Mouse (Mus musculus) ovary, postnatal 14 days (tissue): Measurements from ENCODE around the gene Mpzl1.
"Not testable (repeated sequence)": the region's sequence is repeated elsewhere in the genome, so short reads cannot be mapped to it uniquely, and the experiment has no call there.

Source experiments
- DNase-seq: peaks from one replicate; pipeline ENCODE4 v3.0.0; 2022; ENCODE audit warnings: low spot score

Mpzl1 gene

DNA sequence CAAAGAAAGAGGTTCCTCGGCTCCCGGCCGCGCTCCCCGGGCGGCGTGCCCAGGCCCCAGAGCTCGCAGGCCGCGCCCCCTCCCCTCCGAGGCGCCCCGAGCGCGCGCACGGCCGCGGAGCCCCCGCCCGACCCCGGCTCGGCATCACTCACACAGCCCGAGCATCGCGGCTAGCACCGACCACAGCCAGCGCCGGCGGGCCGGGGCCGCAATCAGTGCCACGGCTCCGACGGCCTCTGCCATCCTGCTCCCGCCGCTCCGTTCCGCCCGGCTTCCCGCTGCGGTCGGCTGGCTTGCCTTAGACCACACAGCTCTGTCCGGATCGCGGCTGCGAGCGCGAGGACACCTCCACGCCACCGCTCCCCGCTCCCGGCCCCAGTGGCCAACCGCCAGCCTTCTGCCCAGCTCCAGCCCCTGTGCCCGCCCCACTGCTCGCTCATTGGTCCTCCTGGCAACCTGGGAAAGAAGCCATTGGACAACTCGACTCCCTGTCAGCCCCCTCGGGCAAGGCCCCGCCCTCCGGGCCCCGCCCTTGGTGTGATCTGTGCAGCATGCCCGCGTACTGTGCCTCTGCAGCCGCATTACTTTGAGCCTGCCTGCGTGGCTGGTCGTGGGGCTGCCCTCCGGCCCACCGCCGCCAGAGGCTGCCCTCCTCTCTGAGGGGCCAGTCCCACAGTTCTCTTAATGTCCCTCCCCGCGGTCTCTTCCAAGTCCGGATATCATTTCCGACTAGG, at the start of gene Mpzl1:
TSS of gene Mpzl1 (minus strand) at position 388 of the 734 bp plus-strand sequence.
- peak; percentile 97 for DNase-seq

GRCm38 (mm10) chr1:165682056-165682853, 47.9 kb upstream of the Mpzl1 start:
- DNase-seq = no peak

DNA sequence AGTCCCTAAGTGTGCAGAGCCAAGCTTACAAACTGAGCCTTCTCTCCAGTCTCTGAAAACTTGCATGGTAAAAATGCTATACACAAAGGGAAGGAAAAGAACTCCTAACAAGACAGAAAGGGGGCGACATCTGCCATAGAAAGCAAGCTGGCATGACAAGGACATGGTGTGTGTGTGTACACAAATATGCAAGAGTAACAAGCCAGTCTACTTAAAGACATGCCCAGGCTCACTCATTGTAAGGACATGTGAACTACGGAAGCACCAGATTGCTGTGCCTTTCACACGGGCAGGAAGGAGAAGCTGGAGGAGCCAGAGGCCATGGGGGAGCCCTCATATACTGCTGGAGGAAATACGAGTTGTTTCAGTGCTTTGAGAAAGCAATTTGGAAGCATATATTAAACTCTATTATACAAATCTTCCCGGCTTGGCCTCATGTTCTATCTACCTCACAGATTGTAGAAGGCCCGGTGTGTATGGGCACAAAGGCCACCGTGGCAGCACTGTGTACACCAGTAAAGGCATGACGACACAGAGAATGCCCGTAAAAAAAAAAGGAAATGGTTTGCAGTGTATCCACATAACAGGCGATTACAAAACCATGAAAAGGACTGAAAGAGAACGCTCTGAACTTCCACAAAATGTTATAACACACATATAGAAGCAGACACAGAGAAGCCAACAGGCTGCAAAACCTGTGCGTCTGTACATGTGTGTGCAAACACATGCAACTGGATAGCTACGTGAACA, 46.9 kb upstream of the Mpzl1 start:
- no peak for DNase-seq

DNA sequence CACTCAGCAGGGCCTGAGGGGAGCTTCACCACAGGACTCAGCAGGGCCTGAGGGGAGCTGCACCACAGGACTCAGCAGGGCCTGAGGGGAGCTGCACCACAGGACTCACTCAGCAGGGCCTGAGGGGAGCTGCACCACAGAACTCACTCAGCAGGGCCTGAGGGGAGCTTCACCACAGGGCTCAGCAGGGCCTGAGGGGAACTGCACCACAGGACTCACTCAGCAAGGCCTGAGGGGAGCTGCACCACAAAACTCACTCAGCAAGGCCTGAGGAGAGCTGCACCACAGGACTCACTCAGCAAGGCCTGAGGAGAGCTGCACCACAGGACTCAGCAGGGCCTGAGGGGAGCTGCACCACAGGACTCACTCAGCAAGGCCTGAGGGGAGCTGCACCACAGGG, 45.7 kb upstream of the Mpzl1 start:
- not testable (repeated sequence) for DNase-seq

DNA sequence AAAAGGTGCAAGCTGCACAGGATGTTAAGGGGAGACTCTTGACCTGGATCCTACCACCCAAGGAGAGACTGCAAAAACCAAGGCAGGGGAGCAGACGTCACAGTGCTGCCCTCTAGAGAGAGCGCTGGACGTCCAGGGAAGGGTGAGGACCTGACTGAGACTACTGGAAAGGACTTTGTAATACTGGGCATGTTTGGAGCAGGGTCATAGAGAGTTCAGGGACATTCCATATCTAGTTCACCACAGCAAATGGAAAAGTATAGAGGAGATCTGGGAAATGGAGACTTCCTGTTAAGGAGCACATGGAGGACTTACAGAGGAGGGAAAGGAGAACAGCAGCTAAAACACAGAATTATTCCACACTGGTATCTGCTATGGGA, 45.3 kb upstream of the Mpzl1 start:
- no peak for DNase-seq

GRCm38 (mm10) chr1:165678861-165679617, 44.7 kb upstream of the Mpzl1 start:
- no peak for DNase-seq

DNA sequence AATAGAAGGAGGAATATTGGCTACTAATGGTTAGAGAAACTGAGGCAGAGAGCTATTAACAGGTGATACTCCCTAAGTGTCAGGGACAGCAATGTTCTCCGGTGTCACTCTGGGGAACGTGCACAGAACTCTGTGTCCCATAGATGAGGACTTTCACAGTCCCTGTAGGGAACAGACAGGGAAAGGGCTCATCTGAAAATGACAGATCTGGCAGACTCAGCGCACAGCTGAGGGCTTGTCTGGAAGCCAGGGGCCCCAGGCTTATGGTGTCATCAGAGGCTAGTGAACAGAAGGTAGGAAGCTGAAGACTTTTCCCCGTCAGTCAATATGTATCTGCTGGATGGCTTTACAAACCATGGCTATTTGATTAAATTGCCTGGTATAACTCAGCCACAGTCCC, 43.2 kb upstream of the Mpzl1 start:
- no peak for DNase-seq

- DNase-seq = no peak
Observed at GRCm38 (mm10) chr1:165676993-165677392, 42.7 kb upstream of the Mpzl1 start.

GRCm38 (mm10) chr1:165675167-165675566, 40.8 kb upstream of the Mpzl1 start:
- no peak for DNase-seq

- DNase-seq = no peak
Observed at GRCm38 (mm10) chr1:165672355-165672754, 38.0 kb upstream of the Mpzl1 start.

- no peak for DNase-seq
Observed at GRCm38 (mm10) chr1:165670056-165670455, 35.7 kb upstream of the Mpzl1 start.

- DNase-seq = no peak
Observed at GRCm38 (mm10) chr1:165668904-165669303, 34.6 kb upstream of the Mpzl1 start.

GRCm38 (mm10) chr1:165667380-165667779, 33.0 kb upstream of the Mpzl1 start:
- DNase-seq = no peak

DNA sequence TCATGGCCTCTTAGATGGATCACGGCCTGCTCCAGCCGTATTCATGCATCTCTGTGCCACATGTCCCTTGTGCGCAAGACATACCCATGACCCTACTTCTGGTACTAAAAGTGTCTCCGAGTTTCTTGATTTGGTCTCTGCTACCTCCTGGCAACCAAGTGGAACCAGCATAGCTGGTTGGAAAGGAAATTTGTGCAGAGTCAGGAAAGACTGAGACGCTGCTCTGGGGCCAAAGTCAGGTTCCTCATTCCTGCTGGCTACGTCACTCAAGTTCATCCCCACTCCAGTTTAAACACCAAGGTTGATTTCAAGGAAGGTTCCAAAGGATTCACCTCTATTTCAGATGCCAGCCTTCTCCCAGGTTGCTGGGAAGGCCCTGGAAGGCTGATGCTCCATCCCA, 32.6 kb upstream of the Mpzl1 start:
- no peak for DNase-seq

- no peak for DNase-seq
Observed at GRCm38 (mm10) chr1:165665758-165666157, 31.4 kb upstream of the Mpzl1 start.

DNA sequence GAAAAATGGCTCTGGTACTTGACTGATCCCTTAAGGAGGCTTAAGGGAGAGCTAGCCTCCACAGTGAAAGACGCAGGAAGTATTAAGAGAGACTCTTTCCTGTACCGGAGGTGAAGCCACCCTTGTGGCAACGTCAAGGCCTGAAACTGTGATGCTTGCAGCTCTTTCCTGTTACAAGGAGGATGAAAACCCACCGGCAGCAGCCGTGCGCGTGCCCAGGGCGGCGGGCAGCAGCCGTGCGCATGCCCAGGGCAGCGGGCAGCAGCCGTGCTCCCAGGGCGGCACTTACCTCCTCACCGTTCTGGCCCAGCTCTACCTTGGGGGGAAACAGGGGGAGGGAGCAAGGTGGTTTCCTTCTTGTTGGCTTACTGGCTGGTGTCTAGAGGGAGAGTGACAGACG, 28.9 kb upstream of the Mpzl1 start:
- no peak for DNase-seq

- DNase-seq = no peak
Observed at GRCm38 (mm10) chr1:165662426-165663192, 28.3 kb upstream of the Mpzl1 start.

- no peak for DNase-seq
Observed at GRCm38 (mm10) chr1:165661725-165662124, 27.4 kb upstream of the Mpzl1 start.

GRCm38 (mm10) chr1:165661191-165661590, 26.9 kb upstream of the Mpzl1 start:
- DNase-seq = no peak

DNA sequence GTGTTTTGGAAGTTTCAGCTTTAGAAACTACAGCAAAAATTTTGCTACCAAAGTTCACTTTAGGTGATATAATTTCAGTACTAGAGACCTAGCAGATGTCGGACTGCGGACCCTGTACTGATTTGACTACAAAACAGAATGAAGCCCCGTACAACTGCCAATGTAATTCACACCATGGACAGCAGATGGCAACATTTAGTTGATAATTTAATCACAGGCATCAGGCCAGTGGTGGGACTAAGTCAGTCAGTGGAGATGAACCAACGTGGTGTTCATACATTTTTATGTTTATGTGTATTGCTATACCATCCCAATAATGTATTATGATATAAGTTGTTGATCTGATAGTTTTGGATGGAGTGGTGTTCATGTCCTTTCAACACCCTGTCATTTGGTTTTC, 26.4 kb upstream of the Mpzl1 start:
- DNase-seq = peak; percentile 58

DNA sequence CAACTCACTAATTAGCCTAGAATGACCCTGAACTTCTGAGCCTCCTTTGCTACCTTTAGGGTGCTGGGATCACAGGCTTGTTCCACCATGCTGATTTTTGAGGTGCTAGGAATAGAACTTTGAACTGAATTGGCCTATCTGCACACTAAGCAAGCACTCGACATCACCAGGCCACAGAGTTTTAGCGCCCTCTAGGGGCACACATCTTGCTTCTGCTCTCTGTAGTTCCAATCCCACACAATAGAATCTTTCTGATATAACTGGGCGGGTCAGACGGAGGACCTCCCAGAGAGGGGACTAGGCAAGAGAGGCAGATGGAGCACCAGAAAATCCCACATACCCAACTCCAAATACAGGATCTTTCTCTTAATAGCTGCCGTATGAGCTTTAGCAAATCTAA, 24.3 kb upstream of the Mpzl1 start:
- DNase-seq = peak; percentile 65
